Mouse (Mus musculus): ENCODE measurements around the gene Larp1b.

Gene Larp1b

DNA sequence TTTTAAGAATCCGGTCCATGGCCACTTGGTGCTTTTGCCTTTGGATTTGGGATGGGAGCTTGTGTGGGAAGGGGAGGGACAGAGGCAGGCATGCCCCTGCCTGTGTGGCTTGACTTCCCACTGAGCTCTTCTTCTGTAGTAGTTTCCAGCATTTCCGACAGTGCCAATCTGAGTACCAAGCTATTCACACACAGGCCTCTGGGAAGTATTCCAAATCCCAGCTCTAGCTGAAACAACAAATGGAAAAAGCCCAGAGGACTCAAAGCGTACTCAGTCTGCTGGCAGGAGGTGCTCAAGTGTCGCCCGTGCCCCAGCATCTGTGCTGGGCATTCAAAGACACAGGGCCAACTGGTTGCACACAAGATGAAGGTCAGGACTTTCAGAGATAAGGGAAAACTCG is 72.4 kb downstream of the Larp1b start:
- CTCF ChIA-PET = no interaction called here

DNA sequence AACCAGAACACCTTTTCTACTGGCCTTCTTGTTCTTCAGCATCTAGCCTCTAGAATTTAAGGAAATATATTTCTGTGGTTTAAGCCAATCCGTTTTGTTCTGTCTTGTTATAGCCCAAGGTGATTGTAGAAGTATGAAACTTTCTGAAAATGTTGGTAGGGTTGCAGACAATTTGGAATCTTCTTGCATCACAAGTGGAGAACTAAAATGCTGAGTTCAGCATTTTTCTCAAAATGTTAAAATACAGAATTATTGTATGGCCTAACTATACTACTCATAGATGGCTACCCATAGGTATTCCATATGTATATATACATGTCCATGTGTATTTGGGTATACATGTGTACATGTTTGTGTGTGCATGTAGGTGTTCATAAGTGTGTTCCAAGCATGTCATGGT is 81.1 kb downstream of the Larp1b start:
- CTCF ChIA-PET = no interaction called here

DNA sequence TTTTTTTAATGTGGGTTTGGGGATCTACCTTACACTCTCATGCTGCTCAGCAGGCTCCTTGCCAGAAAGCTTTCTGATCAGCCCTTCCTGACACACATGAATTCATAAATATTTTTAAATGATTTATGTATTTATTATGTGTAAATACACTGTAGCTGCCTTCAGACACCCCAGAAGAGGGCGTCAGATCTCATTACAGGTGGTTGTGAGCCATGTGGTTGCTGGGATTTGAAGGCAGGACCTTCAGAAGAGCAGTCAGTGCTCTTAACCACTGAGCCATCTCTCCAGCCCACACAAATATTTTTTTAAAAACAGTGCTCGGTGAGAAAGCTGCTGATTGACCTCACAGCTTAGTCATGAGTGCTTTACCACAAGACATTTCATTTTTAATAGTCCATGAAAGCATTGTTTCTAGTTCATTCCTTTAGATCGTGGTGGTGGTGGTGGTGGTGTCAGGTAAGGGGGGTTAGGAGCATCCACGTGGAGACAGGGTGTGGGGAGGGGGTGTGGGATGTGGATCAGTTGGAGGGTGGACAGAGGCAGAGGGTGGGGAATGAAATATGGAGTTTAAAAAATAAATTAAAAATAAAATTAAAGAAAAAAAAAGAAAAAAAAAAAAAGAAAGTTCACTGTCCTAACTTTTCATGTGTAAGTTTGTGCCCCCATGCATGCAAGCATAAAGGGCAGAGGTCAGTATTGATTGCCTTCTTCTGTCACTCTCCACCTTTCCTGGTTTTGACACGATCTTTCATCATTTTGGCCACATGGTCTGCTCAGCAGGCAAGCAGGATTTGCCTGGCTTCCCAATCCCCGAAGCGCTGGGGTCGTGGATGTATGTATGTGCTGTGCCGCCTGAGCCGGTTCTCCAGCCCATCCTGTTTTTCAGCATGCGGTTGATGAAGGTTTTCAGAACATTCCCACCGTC is 81.9 kb downstream of the Larp1b start:
- CTCF ChIA-PET = no interaction called here

DNA sequence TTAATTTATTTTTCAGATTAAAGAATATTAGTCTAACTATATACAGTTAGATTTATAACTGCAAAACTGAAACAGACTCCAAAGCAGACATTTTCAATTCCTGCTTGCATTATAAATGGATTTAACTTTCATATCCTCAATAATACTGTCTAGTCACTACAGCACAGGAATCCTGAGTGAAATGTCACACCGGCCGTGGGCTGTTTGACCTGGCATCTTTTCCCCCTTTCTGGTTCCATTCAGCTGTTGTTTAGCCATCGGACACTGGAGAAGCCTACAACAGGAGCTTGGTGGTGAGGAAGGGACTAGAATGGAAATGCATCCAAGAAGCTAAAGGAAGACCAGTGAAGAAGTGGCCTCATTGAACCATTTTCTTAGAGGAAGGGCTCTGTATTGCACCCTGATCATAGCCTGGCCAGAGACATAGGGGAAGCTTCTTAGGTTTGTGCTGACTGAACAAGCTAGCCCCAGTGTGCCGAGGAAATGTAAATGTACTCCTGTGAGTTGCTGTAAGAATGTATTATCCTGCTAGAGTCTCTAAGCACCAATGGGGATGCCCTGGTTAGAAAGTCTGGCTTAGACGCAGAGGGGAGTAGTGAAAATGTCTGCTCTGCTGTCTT is 88.8 kb downstream of the Larp1b start:
- CTCF ChIA-PET = no interaction called here

DNA sequence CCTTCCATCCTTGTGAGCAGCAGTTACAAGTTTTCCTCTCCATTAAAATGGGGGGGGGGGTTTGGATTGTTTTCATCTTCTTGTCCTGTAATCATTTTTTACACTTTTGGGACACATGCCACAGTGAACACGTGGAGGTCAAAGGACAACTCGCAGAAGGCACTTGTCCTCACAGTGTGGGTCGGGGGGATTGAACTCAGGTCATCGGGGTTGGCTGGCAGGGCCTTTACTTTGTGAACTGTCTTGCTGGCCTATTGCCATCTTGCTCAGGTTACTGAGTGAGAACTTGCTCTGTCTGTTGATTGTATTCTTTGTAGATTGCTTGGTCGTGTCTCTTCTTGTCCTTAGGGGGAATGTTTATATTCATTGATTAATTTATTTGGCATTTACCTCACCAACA is 91.6 kb downstream of the Larp1b start:
- CTCF ChIA-PET = no interaction called here

DNA sequence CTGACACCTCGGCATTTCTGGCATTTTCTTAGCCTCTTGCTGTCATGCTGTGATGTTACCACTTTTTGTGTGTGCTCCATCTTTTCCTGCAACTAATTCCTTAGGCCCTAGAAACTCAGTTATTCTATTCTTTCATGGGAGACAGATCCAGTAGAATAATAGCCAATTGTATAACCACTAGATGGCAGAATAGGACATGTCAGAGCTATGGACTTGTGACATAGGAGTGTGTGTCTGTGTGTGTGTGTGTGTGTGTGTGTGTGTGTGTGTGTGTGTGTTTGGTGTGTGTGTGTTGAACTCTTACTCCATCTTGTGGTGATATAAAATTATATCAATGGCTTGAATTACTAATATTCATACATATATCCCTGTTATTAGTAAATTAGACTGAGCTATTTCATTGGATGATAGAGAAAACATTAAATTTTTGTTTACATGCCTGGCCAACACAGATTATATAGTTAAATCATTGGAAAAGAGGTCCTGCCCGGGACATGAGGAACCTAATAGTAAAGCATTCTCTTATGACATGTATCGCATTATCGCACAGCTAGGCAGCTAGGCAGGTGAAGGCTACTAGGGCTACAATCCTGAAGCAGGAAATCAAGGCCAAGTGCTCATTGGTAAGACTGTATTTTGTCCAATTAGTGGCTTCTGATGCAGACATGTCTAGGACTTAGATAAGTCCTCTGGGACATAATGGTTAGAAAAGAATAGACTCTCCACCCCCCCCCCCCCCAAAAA is 92.7 kb downstream of the Larp1b start:
- CTCF ChIA-PET = interaction anchor here (0.7 kb wide), 1 partner anchor 118 kb away, joined by 14 read pairs; no protein-coding TSS in a partner anchor

DNA sequence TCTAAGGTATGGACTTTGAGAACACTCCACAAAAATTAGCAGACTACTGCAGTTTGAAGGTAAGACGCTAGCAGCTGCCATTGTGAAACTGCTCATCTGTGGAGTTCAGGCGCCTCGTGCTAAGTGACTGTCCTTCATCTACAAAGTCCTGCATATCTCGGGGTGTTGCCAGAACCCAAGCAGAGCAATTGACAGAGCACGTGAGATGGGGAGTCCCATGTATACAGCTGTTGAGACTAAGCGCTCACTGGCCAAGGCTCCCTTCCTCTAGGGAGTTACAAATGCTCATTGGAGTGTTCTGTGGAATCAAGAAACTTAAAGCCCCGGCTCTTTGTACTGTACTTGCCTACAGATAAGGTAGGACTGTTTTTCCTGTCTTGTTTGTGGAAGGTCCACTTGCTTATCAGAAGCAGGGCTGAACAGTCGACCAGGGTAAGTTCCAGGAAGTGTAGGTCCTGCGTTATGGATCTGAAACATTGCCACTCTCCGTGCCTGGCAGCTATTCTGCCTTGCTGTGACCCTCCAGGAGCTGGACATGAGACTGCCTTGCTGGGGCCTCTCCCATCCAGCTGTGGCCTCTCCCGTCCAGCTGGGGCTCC is 94.2 kb downstream of the Larp1b start:
- CTCF ChIA-PET = no interaction called here

DNA sequence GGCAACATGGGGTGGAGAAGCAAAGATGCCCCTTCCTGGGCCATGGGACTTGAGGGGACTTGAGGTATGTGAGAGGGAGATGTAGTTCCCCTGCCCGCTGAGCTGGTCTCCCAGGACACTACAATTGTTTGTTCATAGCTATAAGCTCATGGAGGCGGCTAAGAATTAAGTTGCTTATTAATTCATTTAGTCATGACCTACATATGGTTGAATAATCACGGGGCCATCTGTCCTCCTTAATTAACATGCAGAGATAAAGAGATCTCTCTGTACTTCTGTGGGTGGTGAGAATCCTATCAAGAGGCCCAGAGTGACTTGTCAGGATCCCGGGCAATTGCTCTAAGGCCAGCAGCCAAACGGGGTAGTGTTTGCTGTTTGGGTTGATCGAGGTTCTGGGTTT is 98.2 kb downstream of the Larp1b start:
- CTCF ChIA-PET = no interaction called here

DNA sequence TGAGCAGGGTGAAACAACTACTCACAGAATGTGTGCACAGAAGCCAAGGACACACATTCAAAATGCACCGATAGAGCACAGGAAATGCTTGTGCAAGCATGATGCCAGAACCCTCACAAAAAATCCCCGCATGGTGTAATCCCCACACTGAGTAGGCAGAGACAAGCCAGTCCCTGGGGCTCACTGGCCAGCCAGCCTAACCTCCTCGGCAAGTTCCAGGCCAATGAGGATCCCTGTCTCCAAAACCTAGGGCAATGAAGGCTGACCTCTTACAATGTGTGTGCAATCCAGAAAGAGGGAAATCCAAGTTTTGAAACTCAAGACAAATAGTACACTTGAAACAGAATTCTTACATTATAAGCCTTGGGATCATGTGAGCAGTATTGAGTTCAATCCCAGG is 103.7 kb downstream of the Larp1b start:
- CTCF ChIA-PET = no interaction called here

DNA sequence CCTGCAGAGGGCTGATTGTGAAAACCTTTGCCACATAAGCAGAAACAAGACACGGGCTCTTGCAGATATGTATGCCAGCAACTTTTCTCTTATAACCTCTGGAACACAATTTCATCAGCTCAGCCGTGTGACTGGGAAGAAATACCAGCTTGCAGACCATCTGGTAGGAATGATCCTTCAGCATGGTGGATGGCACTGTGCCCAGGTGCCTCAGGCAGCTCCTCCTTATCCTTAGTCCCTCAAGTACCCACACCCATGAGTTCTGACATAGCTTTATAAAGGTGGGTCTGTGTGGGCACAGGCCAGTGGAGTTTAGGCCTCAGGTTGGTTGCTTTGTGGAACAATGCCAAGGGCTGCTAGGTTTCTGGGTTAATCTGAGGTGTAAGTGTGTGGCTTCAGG is 108.8 kb downstream of the Larp1b start:
- CTCF ChIA-PET = no interaction called here

DNA sequence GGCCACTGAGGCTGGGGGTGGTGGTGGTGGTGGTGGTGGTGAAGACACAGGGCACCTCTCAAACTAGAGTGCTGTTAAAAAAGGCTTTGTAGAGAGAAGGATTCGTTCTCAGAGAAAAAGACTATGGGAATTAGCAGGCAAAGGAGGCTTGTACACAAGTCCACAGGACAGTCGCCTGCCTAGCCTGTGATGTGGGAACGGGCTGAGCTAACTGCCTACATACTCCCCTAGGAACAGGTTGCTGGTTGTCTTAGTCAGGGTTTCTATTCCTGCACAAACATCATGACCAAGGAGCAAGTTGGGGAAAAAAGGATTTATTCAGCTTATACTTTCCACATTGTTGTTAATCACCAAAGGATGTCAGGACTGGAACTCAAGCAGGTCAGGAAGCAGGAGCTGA is 109.6 kb downstream of the Larp1b start:
- CTCF ChIA-PET = no interaction called here

DNA sequence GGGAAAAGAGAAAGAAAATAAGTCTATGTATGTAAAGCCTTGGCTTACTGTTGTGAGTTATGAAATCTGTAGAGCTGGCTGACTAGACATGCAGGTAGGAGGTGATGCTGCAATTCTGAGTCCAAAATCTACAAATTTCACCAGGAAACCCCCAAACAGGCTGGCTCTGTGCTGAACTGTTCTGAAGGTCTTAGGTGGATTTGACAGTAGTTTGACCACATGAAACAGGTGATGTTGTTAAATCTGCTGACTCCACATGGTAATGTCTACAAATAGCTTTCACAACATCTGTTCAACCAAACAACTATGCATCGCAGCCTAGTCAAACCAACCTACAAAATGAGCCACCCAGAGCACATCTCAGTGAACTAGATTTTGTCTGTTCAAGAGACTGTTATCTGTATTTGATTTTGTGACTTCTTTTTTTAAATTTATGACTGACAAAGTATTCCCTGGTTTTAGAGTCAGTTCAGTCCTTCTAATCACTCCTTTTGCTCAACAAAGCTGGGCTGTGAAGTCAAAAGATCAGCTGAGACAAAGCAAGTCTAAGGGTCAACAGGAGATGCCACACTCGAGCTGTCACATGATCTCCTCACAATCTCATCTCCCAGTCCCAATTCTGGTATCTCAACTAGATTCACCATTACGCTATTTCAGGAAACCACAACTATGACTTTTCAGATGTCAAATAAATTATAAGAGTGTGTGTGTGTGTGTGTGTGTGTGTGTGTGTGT is 112.4 kb downstream of the Larp1b start:
- CTCF ChIA-PET = no interaction called here

DNA sequence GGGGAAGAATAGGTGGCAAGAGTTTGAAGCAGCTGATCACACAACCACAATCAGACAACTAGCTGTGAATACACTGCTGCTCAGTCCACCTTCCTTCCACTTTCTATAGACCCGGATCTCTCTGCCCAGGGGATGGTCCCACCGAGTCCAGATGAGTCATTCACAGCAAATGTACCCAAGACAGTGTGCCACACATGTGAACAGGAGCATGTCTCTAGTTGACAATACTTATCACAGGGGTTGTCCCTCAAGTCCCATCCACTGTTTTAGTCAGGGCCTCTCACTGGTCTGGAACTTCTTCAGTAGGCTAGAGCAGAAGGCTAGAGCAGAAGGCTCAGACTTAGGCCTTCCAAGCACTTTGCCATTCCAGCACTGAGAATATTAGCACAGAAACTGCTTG is 113.1 kb downstream of the Larp1b start:
- CTCF ChIA-PET = no interaction called here

DNA sequence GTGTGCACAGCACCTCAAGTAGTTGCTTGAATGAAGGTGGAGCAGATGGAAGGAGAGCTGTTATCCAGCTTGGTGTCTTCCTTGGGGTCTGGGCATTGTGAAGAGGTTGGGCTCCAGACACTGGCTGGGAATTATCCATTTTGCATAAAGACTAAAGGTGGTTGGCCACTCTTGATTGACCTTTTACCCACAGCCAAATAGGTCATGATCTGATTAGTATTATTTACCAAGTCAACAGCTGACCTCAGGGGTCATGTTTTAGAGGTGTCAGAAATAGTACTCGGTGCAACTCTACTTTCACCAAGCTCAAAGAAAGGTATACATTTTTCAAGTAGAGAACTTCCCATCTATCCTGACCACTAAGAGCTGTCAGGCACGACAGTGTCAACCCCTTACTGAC is 115.7 kb downstream of the Larp1b start:
- CTCF ChIA-PET = no interaction called here

DNA sequence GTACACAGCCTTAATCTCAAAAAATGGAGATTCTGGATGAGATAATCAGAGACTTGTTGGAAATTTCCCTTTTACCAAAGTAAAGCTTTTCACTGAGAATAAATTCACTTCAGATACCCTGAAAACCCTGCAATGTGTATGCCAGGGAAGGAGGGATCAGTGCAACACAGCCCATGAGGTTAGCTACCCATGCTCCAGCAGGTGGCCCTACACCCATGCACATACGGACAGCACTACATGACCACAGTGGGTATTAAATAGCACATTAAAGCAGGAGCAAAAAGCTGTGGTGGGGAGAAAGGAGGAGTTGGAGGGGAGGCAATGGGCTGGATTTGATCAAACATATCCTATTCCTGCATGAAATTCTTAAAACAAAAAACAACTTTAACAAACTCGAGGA is 120.9 kb downstream of the Larp1b start:
- CTCF ChIA-PET = interaction anchor here (0.6 kb wide), 1 partner anchor 10 kb away, joined by 3 read pairs; no protein-coding TSS in a partner anchor

DNA sequence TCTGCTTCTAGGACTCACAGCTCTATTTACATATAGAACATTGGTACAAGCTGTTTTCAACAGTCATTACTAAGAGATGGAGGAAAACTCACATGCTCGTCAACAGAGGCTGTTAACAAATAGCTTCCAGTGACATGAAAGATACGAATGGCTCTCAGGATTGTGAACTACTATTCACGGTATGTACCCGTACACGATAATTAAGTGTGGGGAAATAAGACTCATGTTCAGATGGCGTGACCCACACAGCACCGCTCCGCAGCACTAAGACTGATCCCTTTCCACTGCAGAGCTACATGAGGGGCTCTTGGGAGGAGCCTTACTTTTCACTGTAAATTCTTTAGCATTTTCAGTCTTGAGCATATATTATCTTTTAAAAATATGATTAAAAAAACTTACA is 125.7 kb downstream of the Larp1b start:
- CTCF ChIA-PET = interaction anchor here (0.9 kb wide), 1 partner anchor 101 kb away, joined by 3 read pairs; no protein-coding TSS in a partner anchor

DNA sequence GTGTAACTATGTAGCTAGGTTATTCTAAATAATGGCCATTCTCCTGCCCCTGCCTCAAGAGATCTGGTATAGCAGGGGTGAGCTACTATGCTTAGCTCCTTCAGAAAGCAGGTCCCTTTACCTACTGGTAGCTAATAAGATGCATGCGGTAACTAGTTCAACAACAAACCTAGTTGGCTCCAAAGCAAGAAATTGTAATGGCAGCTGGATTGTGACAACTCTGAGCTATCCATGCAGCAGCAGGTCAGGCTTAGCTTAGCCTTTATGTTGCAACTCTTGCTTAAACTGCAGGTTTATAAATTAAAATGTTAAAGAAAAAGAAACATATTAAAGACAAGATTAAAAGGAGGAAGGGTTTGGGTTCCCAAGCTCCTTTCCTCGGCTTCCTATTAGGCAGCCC is 129.0 kb downstream of the Larp1b start:
- CTCF ChIA-PET = interaction anchor here (0.6 kb wide), 1 partner anchor 228 kb away, joined by 4 read pairs; no protein-coding TSS in a partner anchor

DNA sequence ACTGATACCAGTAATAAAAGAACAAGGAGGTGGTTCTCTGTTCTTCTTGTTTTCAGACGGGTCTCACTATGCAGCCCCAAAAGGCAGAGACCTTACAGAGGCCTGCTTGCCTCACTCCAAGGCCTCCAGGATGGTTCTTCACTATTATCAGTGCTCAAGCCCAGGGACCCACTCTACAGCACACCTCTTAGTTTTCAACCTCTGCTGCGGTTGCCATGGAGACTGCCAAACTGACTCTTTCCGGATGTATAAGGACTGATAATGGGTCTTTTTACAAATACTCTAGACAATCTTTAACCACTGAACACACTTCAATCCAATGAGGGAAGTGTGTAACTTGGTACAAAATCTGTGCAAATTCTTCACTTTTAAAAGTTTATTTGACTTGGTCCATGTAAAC is 131.1 kb downstream of the Larp1b start:
- CTCF ChIA-PET = interaction anchor here (0.6 kb wide), 1 partner anchor 10 kb away, joined by 3 read pairs; no protein-coding TSS in a partner anchor

DNA sequence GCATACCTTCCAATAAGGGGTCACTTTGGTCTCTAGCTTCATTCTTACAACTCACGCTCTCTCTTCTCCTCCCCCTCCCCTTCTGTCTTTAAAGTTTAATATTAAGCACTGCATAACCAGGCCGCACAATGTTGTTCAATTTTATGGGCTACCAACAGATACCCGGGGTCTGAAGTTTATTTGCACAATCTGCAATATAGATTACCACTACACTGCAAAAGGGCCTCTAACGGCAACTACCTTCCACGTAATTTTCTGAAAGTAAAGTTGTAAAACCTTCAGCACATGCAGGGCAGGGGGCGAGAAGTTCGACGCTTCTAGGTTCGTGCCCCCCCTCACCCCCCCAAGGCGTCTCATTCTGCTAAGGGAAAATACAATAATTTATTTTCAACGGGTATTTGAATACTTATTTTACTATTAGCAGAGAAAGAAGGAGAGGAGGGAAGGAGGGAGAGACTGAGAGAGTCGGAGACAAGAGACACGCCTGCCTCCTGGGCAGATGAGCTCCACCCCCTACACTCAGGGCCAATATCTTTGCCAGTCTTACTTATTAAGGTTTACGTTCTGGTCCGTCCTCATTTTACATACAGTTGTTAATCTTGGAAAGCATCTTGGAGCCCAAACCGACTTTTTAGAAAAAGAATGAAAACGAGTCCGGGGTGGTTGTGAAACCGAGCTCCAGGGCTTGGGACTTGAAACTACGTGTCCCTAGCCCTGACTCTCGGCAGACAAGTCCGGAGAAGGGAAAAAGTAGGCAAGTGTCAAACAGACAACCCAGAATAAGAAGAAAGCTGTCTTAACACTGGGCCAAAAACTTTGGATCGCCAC is 132.1 kb downstream of the Larp1b start:
- CTCF ChIA-PET = no interaction called here

DNA sequence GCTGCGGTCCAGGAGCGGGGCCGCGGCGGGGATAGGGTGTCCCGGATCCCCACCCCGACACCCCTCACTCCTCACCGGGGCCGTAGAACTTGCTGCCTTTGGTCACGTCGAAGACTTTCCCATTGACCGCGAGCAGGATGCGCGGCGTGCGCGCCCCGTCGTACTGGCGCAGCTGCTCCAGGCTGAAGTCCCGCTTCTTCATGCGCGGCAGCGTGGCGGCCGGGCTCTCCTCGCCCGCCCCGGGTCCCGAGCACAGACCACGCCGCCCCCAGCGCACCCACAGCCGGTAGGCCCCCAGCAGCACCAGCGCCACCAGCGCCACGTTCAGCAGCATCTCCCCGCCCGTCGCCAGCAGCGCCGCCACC is 132.9 kb downstream of the Larp1b start:
- CTCF ChIA-PET = no interaction called here

Data from spleen, embryonic (tissue).